Mouse (Mus musculus): ENCODE data around the gene Yipf2.

DNA sequence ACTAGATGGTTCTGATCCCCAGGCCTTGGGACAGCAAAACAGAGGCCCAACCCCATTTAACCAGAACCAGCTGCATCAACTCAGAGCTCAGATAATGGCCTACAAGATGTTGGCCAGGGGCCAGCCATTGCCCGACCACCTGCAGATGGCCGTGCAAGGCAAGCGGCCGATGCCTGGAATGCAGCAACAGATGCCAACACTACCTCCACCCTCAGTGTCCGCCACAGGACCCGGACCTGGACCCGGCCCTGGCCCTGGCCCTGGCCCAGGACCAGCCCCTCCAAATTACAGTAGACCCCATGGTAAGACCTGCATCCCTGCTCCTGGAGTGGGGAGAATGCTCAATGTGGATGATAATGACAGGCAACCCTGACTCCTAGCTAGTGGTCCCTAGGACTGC is 43.0 kb upstream of the Yipf2 start:
- TF ChIP-seq CTCF (IDR thresholded peaks at IDR 0.05; ENCODE audit: control insufficient read depth, insufficient read depth, insufficient read length) (no peak), MYOD1 (IDR thresholded peaks at IDR 0.05; ENCODE audit: control insufficient read depth, insufficient read length, low read depth) (no peak), MAX (IDR thresholded peaks at IDR 0.05) (no peak)

All from C2C12 (cell line).